Mouse (Mus musculus): Measurements from ENCODE around the gene Bcas3. TPM values are rescaled to one million over a fixed set of nuclear protein-coding genes. Genes with fewer than 3 reads are reported as not detected.
A peak's percentile ranks its signal among the peaks of the same experiment; 100 is the strongest.

The Bcas3 gene
- total RNA-seq (2015; ENCODE audit: low replicate concordance): 97.0 and 130 TPM in 2 replicates
- 136 and 143 TPM in 2 replicates for total RNA-seq (2017; ENCODE audit: low replicate concordance)

GRCm38 (mm10) chr11:85352539-85353380 lies at the start of gene Bcas3:
Gene Bcas3, plus strand, starts transcription at chr11:85353167.
- ATAC-seq (replicated peaks; ENCODE audit: low FRiP score, poor library complexity, severe bottlenecking): peak; percentile 93

- ATAC-seq (replicated peaks; ENCODE audit: low FRiP score, poor library complexity, severe bottlenecking): no peak
Observed at GRCm38 (mm10) chr11:85306577-85307260, 46.2 kb upstream of the Bcas3 start.

DNA sequence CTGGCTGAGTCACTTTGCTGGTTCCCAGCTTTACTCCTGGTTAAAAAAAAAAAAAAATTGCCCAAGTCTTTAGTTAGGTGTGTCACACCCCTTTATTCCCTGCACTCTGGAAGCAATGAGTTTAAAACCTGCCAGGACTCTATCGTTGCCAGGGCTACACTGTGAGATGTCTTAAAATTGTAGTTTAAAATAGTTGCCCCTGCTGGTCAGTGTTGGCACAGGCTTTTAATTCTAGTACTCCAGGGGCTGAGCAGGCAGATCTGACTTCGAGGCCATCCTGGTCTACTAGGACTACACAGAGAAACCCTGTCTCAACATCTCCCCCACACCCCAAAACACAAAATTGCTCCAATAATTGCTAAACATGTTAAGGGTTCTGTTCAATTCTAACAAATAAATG lies 44.2 kb upstream of the Bcas3 start:
- no peak for ATAC-seq (replicated peaks; ENCODE audit: low FRiP score, poor library complexity, severe bottlenecking)

GRCm38 (mm10) chr11:85310407-85310712 lies 42.6 kb upstream of the Bcas3 start:
- ATAC-seq (replicated peaks; ENCODE audit: low FRiP score, poor library complexity, severe bottlenecking): no peak

- ATAC-seq (replicated peaks; ENCODE audit: low FRiP score, poor library complexity, severe bottlenecking): peak; percentile 85
Observed at GRCm38 (mm10) chr11:85310713-85311574, 42.0 kb upstream of the Bcas3 start, which contains the start of gene Ppm1d. Gene Ppm1d, plus strand, starts transcription at chr11:85311244.

- peak; percentile 60 for ATAC-seq (replicated peaks; ENCODE audit: low FRiP score, poor library complexity, severe bottlenecking)
Observed at GRCm38 (mm10) chr11:85311645-85312490, 41.1 kb upstream of the Bcas3 start.

GRCm38 (mm10) chr11:85312818-85313217 lies 40.1 kb upstream of the Bcas3 start:
- ATAC-seq (replicated peaks; ENCODE audit: low FRiP score, poor library complexity, severe bottlenecking): no peak

- ATAC-seq (replicated peaks; ENCODE audit: low FRiP score, poor library complexity, severe bottlenecking): no peak
Observed at GRCm38 (mm10) chr11:85313361-85313760, 39.6 kb upstream of the Bcas3 start.

DNA sequence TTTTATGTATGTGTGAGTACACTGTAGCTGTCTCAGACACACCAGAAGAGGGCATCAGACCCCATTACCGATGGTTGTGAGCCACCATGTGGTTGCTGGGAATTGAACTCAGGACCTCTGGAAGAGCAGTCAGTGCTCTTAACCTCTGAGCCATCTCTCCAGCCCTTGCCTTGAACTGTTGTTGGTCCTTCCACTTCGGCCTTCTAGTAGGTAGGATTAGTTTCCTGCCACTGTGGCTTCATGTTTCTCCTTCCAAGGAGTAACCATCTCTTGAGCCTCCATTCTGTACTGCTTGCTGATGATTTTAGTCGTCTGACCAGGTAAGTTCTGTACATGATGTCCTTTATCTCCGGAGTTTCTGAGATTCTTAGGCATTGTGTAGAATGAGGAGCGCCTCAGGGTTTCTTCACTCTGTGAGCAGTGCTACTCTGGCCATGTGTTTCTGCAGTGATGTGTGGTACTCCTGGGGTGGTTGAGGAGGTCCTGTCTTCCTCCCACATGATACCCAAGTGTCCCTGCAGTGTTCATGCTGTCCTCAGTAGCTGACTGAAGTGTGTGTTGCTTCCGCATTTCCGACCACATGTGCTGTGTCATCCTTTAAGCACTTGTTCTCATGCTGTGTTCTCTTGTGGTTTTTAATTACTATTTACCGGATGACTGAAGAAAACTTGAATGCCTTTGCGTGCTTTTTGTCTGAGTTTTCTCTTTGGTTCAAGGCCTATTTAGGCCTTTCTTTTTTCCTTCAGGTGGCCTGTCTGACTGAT lies 29.2 kb upstream of the Bcas3 start:
- peak; percentile 81 for ATAC-seq (replicated peaks; ENCODE audit: low FRiP score, poor library complexity, severe bottlenecking)

- ATAC-seq (replicated peaks; ENCODE audit: low FRiP score, poor library complexity, severe bottlenecking): no peak
Observed at GRCm38 (mm10) chr11:85328717-85329116, 24.2 kb upstream of the Bcas3 start.

DNA sequence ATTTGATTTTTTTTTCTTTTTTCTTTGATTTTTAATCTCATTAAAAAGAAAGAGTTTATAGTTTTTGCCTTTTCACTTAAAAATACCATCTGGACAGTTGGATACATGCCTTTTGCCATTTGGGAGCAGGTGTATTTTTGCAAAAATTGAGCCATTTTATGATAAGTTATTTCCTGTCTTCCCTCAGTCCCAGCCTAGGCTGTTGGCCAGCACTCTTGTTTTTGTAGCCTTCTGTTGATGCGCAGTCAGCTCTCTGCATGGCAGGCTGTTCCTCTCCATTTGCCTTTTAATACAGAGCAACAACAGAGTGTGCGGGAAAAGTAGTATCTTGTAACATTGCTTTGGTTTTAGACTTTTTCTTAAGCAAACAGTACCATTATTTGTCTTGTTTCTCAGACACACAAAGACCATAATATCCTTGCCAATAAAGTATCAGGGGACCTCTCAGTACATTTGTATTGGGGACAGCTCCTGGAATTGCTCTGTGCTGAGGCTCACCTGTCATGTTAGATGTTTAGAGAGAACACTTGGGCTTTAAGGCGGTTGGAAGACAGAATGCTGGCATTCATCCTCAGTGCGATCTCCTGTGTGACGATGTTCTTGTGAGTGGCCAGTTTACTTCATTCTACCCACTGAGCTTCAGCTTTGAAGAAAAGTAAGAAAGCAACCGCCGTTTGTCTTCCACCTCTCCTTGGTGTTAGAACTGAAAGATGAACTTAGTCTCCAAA lies 23.6 kb upstream of the Bcas3 start:
- ATAC-seq (replicated peaks; ENCODE audit: low FRiP score, poor library complexity, severe bottlenecking): no peak

- ATAC-seq (replicated peaks; ENCODE audit: low FRiP score, poor library complexity, severe bottlenecking): peak; percentile 56
Observed at GRCm38 (mm10) chr11:85334778-85335177, 18.2 kb upstream of the Bcas3 start.

DNA sequence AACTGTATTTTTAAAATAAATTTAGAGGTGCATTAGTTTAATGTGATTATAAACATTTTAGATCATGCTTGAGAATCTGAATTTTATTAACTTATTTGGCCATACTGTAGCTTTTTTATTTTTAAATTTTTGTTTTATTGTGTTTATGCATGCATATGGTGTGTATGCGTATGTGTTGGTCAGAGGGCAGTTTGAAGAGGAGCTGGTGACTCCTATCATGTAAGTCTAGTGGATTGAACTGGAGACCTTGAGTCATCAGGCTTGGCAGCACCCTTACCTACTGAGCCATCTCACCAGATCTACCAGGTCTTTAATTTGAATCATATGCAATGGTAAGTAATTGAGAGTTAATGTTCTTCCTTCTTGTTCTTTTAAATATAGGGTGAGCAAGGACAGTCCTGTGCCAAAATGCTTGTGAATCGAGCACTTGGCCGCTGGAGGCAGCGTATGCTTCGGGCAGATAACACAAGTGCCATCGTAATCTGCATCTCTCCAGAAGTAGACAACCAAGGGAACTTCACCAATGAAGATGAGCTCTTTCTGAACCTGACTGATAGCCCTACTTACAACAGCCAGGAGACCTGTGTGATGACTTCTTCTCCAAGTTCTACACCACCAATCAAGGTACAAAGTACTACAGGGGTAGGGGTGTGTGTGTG lies 13.7 kb upstream of the Bcas3 start:
- peak; percentile 90 for ATAC-seq (replicated peaks; ENCODE audit: low FRiP score, poor library complexity, severe bottlenecking)

- peak; percentile 56 for ATAC-seq (replicated peaks; ENCODE audit: low FRiP score, poor library complexity, severe bottlenecking)
Observed at GRCm38 (mm10) chr11:85340070-85340616, 12.8 kb upstream of the Bcas3 start.

DNA sequence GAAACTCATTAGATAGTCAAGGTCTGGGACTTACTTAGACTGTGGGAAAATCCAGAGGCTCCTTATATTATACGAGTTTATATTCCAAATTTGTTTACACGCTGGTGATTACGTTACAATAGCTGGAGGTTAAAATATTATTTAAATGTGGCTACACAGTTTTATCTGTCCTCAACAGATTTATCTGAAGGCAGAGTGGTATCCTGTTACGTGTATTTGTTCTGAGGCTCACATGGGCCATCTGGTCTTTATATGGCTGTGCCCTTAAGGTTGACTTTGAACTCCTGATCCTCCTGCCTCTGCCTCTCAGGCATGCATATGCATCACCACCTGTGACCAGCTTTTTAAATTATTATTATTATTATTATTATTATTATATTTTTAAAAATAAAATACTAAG lies 852 bp downstream of the Bcas3 start:
- no peak for ATAC-seq (replicated peaks; ENCODE audit: low FRiP score, poor library complexity, severe bottlenecking)

DNA sequence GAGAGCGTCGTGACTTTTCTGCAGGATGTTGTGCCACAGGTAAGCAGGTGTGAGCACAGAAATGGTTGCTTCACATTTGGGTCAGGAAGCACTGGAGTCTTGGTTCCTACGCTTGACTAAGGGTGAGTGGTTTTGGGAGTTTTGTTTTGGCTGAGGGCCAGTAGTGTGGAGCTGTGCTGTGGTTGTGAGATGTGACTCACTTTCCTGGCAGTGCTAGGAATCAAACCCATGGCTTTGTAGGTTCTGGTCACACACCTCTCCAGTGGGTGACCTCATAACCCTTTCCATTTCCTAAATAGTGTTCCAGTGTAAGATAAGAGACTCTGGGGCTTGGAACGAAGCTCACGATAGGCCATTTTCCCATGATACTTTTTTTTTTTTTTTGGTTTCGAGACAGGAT lies 6.7 kb downstream of the Bcas3 start:
- ATAC-seq (replicated peaks; ENCODE audit: low FRiP score, poor library complexity, severe bottlenecking): no peak

DNA sequence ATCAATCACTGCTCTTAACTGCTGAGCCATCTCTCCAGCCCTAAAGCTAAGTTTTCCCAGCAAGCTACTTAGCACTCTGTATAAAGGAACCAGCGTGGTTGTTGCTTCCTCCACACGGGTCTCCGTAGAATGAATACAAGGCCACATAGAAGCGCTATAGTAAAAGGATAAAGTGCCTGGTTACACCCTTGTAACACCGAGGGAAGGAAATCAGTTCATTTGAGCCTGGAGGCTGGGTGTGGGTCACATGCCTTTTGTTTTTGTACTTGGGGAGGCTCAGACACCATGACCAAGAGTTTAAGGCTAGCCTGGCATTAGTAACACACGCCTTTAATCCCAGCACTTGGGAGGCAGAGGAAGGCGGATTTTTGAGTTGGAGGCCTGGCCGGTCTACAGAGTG lies 8.7 kb downstream of the Bcas3 start:
- ATAC-seq (replicated peaks; ENCODE audit: low FRiP score, poor library complexity, severe bottlenecking): no peak
